Mouse (Mus musculus): ENCODE data around the gene Skap1.

- TF ChIP-seq CTCF (IDR thresholded peaks at IDR 0.05; ENCODE audit: low read depth), result no peak
- TF ChIP-seq EP300 (IDR thresholded peaks at IDR 0.05; ENCODE audit: low read depth), result no peak
Measured at GRCm38 (mm10) chr11:96441546-96442185, 22.7 kb upstream of the Skap1 start.

All from liver, postnatal 0 days (tissue).